Mouse (Mus musculus) C2C12 (cell line): ENCODE results near the gene Ybx3. TPM values are rescaled to one million over a fixed set of nuclear protein-coding genes. Genes with fewer than 3 reads are reported as not detected.

Experiments
- H3K27me3 ChIP-seq: one replicate; pipeline ENCODE4 v1.6.1; 2011; ENCODE audit not compliant: control insufficient read depth, insufficient read depth, insufficient read length
- H3K36me3 ChIP-seq: one replicate; pipeline ENCODE4 v1.6.1; 2011; ENCODE audit not compliant: control insufficient read depth, insufficient read depth
- H3K4me3 ChIP-seq: one replicate; pipeline ENCODE4 v1.5.1; 2011; ENCODE audit warnings: mild to moderate bottlenecking, control low read depth; ENCODE audit not compliant: poor library complexity, insufficient read depth, severe bottlenecking
- H3K79me2 ChIP-seq: one replicate; pipeline ENCODE4 v1.6.1; 2011; ENCODE audit not compliant: control insufficient read depth, insufficient read depth
- H3K79me3 ChIP-seq: one replicate; pipeline ENCODE4 v1.6.1; 2011; ENCODE audit warnings: low read depth, control low read depth
- H3ac ChIP-seq: one replicate; pipeline ENCODE3; 2011; ENCODE audit warnings: low read depth; ENCODE audit not compliant: control insufficient read depth, insufficient read length
- CEBPB ChIP-seq: IDR thresholded peaks from one replicate; pipeline ENCODE4 v1.6.1; 2011; ENCODE audit warnings: low read depth, mild to moderate bottlenecking, control low read depth, moderate library complexity
- CTCF ChIP-seq: IDR thresholded peaks from one replicate; pipeline ENCODE4 v1.5.1; 2011; ENCODE audit not compliant: control insufficient read depth, insufficient read depth, insufficient read length
- FOSL1 ChIP-seq: IDR thresholded peaks from one replicate; pipeline ENCODE4 v1.8.0; 2011; ENCODE audit warnings: mild to moderate bottlenecking, low read length; ENCODE audit not compliant: poor library complexity, insufficient read depth, severe bottlenecking
- MAX ChIP-seq: IDR thresholded peaks from one replicate; pipeline ENCODE4 v1.6.1; 2011; ENCODE audit warnings: mild to moderate bottlenecking, control low read depth
- MYOD1 ChIP-seq: IDR thresholded peaks from one replicate; pipeline ENCODE4 v1.6.1; 2011; ENCODE audit warnings: low read depth; ENCODE audit not compliant: control insufficient read depth, insufficient read length
- MYOG ChIP-seq: IDR thresholded peaks from one replicate; pipeline ENCODE4 v1.6.1; 2011; ENCODE audit not compliant: control insufficient read depth, insufficient read length; ENCODE audit errors: extremely low read depth
- USF1 ChIP-seq: IDR thresholded peaks from one replicate; pipeline ENCODE4 v1.6.1; 2011; ENCODE audit warnings: low read depth, mild to moderate bottlenecking, control low read depth, moderate library complexity
- polyA plus RNA-seq: library from polyadenylated mRNA; unstranded; fragments of >200 nt; fragmentation: generic; extraction: Trizol; gene quantifications from one replicate; pipeline ENCODE4 v1.2.1, GENCODE M21; 2012; ENCODE audit warnings: missing spikeins

The Ybx3 gene
- polyA plus RNA-seq, 1 experiment: 338 TPM

DNA sequence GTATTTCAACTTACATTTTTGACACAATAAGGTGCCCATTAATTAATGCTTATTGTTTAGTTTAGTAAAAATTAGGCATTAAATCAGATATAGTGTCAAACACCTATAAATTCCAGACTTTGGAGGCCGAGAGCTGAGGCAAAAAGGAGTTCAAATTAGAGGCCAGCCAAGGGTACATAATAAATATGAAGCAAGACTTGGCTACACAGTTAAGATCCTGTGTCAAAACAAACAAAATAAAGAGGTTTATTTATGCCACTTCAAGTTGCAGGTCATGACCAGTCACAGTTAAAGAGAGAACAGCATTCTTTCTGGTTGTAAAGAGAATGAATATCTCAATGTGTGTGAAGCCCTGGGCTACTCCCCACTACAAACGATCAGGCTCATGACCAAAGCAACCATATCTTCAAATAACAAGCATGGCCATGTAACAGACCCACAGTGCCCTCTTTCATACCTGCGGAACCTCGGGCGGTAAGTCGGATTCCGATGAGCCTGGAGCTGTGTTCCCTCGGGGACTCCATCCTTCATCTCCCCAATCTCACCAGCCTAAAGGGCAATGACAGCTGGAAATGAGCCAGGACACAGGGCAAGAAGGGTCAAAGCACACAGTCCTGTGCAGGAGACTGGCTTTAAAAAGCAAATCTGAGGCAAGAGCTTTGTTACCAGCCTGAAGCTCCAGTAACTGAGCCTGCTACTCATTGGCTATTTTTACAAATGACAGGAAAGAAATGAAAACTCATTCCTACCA, 18.2 kb downstream of the Ybx3 start:
- Histone ChIP-seq H3K79me3 (peaks cover 36% of the 10 kb centered on the region), H3K36me3 (peaks cover 77% of the 10 kb centered on the region), H3K4me3 (no peak overlapping the region), H3K27me3 (no peaks in the 10 kb centered on the region), H3ac (no peak overlapping the region), H3K79me2 (peaks cover 54% of the 10 kb centered on the region)
- TF ChIP-seq MAX (no peak), CTCF (no peak), FOSL1 (no peak), USF1 (no peak), MYOG (no peak), MYOD1 (no peak), CEBPB (no peak)

DNA sequence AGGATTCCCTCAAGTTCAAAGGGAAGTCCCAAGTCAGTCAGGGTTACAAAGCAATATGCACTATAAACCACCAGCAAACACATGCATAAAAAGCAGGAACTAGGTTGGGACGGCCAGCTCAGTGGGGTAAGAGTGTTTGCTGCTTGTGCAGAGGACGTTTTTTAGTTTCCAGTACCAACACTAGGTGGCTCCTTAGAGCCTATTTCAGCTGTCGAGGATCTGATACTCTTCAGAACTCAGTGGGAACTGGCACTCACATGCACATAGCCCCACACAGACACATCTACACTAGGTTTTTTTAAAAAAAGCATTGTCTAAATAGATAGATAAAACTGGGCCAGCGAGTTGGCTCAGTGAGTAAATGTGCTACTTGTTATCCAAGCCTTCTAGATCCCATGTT, 21.2 kb downstream of the Ybx3 start:
- peaks cover 71% of the 10 kb centered on the region for H3K36me3 ChIP-seq
- TF ChIP-seq FOSL1 (no peak), USF1 (no peak), MYOG (no peak), MYOD1 (no peak), CEBPB (no peak)
- H3K27me3 ChIP-seq: no peaks in the 10 kb centered on the region
- H3K79me3 ChIP-seq: peaks cover 18% of the 10 kb centered on the region
- no peak overlapping the region for H3ac ChIP-seq
- H3K79me2 ChIP-seq: peaks cover 25% of the 10 kb centered on the region
- H3K4me3 ChIP-seq: no peak overlapping the region

DNA sequence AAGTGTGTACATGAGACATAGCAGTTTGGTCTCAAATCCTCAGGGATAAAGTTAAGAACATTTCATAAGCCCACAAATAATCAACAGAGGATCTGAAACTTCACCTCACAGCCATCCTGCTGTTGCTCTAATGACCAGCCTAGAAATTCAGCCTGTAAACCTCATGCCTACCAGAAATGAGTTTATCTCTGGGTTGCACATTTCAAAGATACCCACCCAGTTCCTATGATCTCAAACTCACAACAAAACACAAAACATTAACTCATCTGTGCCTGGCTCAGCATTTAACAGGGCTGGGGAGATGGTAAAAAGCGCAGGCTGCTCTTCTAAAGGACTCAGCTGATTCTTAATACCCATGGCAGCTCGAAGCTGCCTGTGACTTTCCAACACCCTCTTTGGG, 23.9 kb downstream of the Ybx3 start:
- H3K36me3 ChIP-seq: peaks cover 48% of the 10 kb centered on the region
- TF ChIP-seq CEBPB (no peak), CTCF (no peak), USF1 (no peak), MAX (no peak), FOSL1 (no peak), MYOD1 (no peak), MYOG (no peak)

DNA sequence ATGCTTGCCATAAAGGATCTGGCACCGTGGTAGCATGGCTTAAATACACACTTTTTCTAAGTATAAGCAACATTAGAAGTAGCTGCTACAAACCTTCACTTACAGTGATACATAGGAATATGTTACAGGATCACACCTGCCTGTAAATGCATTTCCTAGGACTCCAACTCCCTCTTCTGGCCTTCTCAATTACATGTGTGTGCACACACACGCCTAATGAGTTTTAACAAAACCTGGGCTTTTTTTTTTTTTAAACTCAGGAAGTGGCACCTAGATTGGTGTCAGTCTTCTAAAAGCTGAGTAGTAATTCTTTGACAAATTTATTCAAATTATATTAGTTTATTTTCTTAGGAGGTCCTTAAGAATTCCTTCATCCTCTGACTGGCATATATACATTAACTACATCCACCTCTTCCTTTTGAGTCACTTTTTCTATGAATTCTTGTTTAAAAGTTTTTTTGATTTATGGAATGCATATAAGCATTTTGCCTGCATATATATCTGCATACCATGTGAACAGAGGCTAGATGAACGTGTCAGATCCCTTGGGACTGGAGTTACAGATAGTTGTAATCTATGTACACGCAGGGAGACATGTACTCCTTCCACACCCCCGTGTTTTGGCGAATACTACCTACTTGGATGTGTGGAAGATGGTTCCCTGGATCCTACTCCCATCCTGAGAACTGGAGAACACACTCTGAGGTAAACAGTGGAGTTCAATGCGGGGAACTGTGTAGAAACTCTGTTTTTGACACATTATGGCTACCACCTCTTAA, 25.1 kb downstream of the Ybx3 start:
- peaks cover 45% of the 10 kb centered on the region for H3K36me3 ChIP-seq
- H3ac ChIP-seq: no peak overlapping the region
- H3K79me2 ChIP-seq: peaks cover 4% of the 10 kb centered on the region
- H3K27me3 ChIP-seq: no peaks in the 10 kb centered on the region
- H3K79me3 ChIP-seq: no peaks in the 10 kb centered on the region
- TF ChIP-seq FOSL1 (no peak), USF1 (no peak), CTCF (no peak), CEBPB (no peak), MYOG (no peak), MYOD1 (no peak), MAX (no peak)
- no peak overlapping the region for H3K4me3 ChIP-seq

More for the DNA sequence above, 23.9 kb downstream of the Ybx3 start:
- Histone ChIP-seq H3K4me3 (no peak overlapping the region), H3ac (no peak overlapping the region), H3K79me2 (peaks cover 4% of the 10 kb centered on the region), H3K79me3 (no peaks in the 10 kb centered on the region), H3K27me3 (no peaks in the 10 kb centered on the region)

DNA sequence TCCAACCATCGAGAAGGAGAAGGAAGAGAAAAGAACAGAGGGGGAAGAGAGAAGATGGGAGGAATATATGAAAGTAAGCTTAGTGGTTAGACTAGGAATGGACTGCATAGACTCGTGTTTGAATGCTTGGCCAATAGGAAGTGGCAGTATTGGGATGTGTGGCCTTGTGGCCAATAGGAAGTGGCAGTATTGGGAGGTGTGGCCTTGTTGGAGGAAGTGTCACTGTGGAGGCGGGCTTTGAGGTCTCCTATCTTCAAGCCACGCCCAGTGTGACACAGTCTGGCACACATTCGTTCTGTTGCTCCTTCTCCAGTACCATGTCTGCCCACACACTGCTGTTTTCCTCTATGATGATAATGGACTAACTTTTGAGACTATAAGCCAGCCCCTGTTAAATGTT, 27.6 kb downstream of the Ybx3 start:
- Histone ChIP-seq H3K36me3 (peaks cover 23% of the 10 kb centered on the region), H3ac (no peak overlapping the region), H3K4me3 (no peak overlapping the region), H3K79me2 (peaks cover under 1% of the 10 kb centered on the region), H3K79me3 (no peaks in the 10 kb centered on the region), H3K27me3 (no peaks in the 10 kb centered on the region)
- TF ChIP-seq MAX: no peak
- no peak for TF ChIP-seq MYOD1
- no peak for TF ChIP-seq CEBPB
- no peak for TF ChIP-seq USF1
- no peak for TF ChIP-seq FOSL1
- no peak for TF ChIP-seq CTCF
- no peak for TF ChIP-seq MYOG
